ENCODE assay signal across 12 mouse cellular contexts in genomic region chr4:86671803-86672202, GRCm38 (mm10). TPM values are rescaled to one million over a fixed set of nuclear protein-coding genes. Genes with fewer than 3 reads are reported as not detected.
DNase-seq lines count a peak whose midpoint lies in the region; ATAC-seq and TF ChIP-seq lines count a peak whose summit lies in the region.
"Had no signal": no experiment of that assay in that cellular context is flagged by ENCODE, and none has a peak within 500 bp of the region (broad histone marks: within the 10 kb centered on the region; RNA-seq: fewer than 3 reads in every experiment).

No protein-coding gene starts in this region.

- H3K79me2 ChIP-seq in C2C12 (ENCODE audit: control insufficient read depth, insufficient read depth) = peaks cover 30% of the 10 kb centered on the region

- peaks cover 36% of the 10 kb centered on the region for H3K4me1 ChIP-seq in hindbrain, embryonic 10.5 days (replicated peaks)
- H3K4me1 ChIP-seq in hindbrain, embryonic 13.5 days (replicated peaks) = peaks cover 15% of the 10 kb centered on the region
- H3K4me1 ChIP-seq in liver, embryonic 15.5 days (replicated peaks) = peaks cover 80% of the 10 kb centered on the region
- peaks cover 8% of the 10 kb centered on the region for H3K4me1 ChIP-seq in cerebellum, adult 2 months (ENCODE audit: control insufficient read depth, insufficient read depth, low read length)

- H3K27ac ChIP-seq in hindbrain, embryonic 10.5 days = 0 out of 2 replicates have a peak overlapping the region, but pooled peaks have one; percentile 23
- no peak overlapping the region for H3K27ac ChIP-seq in hindbrain, embryonic 13.5 days
- H3K27ac ChIP-seq in liver, embryonic 15.5 days (replicated peaks) = peak overlapping the region; percentile 95
- no peak overlapping the region for H3K27ac ChIP-seq in cerebellum, adult 2 months (ENCODE audit: insufficient read depth, low read length)
- H3K27ac ChIP-seq: midbrain, embryonic 12.5 days; neural tube, embryonic 15.5 days had no signal

- WGBS in hindbrain, embryonic 10.5 days = 50% methylated on average over 3 of the region's 3 CpGs
- WGBS in hindbrain, embryonic 13.5 days = 52% methylated on average over 3 of the region's 3 CpGs
- WGBS in liver, embryonic 15.5 days (ENCODE audit: insufficient replicate concordance) = 45% methylated on average over 3 of the region's 3 CpGs
- 88% methylated on average over 3 of the region's 3 CpGs for WGBS in cerebellum, adult 2 months

- DNase-seq in hindbrain, embryonic 10.5 days (ENCODE audit: low spot score) = no peak
- peak; percentile 24 for DNase-seq in MN1 (ENCODE audit: low spot score)
- no peak for DNase-seq in cerebellum, adult 11 months
- DNase-seq in cerebellum, adult 2 months = no peak
- DNase-seq in urinary bladder, postnatal 25 days (ENCODE audit: low spot score) = no peak
- DNase-seq: cerebellum, postnatal 25 days; thymus, postnatal 25 days had no signal

- H3K9ac ChIP-seq in hindbrain, embryonic 13.5 days = no peak overlapping the region
- no peak overlapping the region for H3K9ac ChIP-seq in liver, embryonic 15.5 days
- H3K9ac ChIP-seq: midbrain, embryonic 12.5 days; neural tube, embryonic 15.5 days had no signal

- no peak overlapping the region for H3ac ChIP-seq in C2C12 (ENCODE audit: control insufficient read depth, insufficient read length, low read depth)

- H3K9me3 ChIP-seq in hindbrain, embryonic 10.5 days = no peaks in the 10 kb centered on the region
- H3K9me3 ChIP-seq in hindbrain, embryonic 13.5 days = no peaks in the 10 kb centered on the region
- no peaks in the 10 kb centered on the region for H3K9me3 ChIP-seq in liver, embryonic 15.5 days (replicated peaks)
- H3K9me3 ChIP-seq: midbrain, embryonic 12.5 days; neural tube, embryonic 15.5 days had no signal

- H3K4me3 ChIP-seq in hindbrain, embryonic 10.5 days = no peak overlapping the region
- no peak overlapping the region for H3K4me3 ChIP-seq in hindbrain, embryonic 13.5 days
- H3K4me3 ChIP-seq in C2C12 (ENCODE audit: insufficient read depth, poor library complexity, severe bottlenecking) = no peak overlapping the region
- H3K4me3 ChIP-seq in liver, embryonic 15.5 days (replicated peaks) = no peak overlapping the region
- H3K4me3 ChIP-seq in cerebellum, adult 2 months (replicated peaks; ENCODE audit: insufficient read depth, low read depth, low read length) = no peak overlapping the region
- H3K4me3 ChIP-seq: midbrain, embryonic 12.5 days; neural tube, embryonic 15.5 days had no signal

- H3K27me3 ChIP-seq in hindbrain, embryonic 10.5 days (ENCODE audit: insufficient read depth, poor library complexity, severe bottlenecking) = no peaks in the 10 kb centered on the region
- no peaks in the 10 kb centered on the region for H3K27me3 ChIP-seq in hindbrain, embryonic 13.5 days
- H3K27me3 ChIP-seq in C2C12 (ENCODE audit: control insufficient read depth, insufficient read depth, insufficient read length) = no peaks in the 10 kb centered on the region
- H3K27me3 ChIP-seq in liver, embryonic 15.5 days = no peaks in the 10 kb centered on the region
- no peaks in the 10 kb centered on the region for H3K27me3 ChIP-seq in cerebellum, adult 2 months (ENCODE audit: control insufficient read depth, insufficient read depth, low read length)
- H3K27me3 ChIP-seq: midbrain, embryonic 12.5 days; neural tube, embryonic 15.5 days had no signal

- TF ChIP-seq POLR2A in cerebellum, adult 2 months (IDR thresholded peaks at IDR 0.05; ENCODE audit: borderline replicate concordance, insufficient read depth, low read length) = no peak

- H3K79me3 ChIP-seq in C2C12 (ENCODE audit: low read depth) = peaks cover 23% of the 10 kb centered on the region

- TF ChIP-seq CTCF in C2C12 (IDR thresholded peaks at IDR 0.05; ENCODE audit: control insufficient read depth, insufficient read depth, insufficient read length) = no peak
- no peak for TF ChIP-seq CTCF in cerebellum, adult 2 months (IDR thresholded peaks at IDR 0.05; ENCODE audit: borderline replicate concordance, insufficient read depth, low read depth, low read length)

- no peak for ATAC-seq in hindbrain, embryonic 13.5 days (ENCODE audit: low FRiP score)
- ATAC-seq in liver, embryonic 15.5 days (ENCODE audit: insufficient read depth) = no peak

- H3K4me2 ChIP-seq in hindbrain, embryonic 13.5 days = no peak overlapping the region
- H3K4me2 ChIP-seq in liver, embryonic 15.5 days = peak overlapping the region; percentile 80
- H3K4me2 ChIP-seq: midbrain, embryonic 12.5 days; neural tube, embryonic 15.5 days had no signal

- H3K36me3 ChIP-seq in hindbrain, embryonic 10.5 days = peaks cover 13% of the 10 kb centered on the region
- peaks cover 4% of the 10 kb centered on the region; the same call in 1 of the 2 replicates for H3K36me3 ChIP-seq in hindbrain, embryonic 13.5 days
- peaks cover 16% of the 10 kb centered on the region for H3K36me3 ChIP-seq in C2C12 (ENCODE audit: control insufficient read depth, insufficient read depth)
- peaks cover 14% of the 10 kb centered on the region for H3K36me3 ChIP-seq in liver, embryonic 15.5 days (replicated peaks)
- H3K36me3 ChIP-seq: neural tube, embryonic 15.5 days had no signal

TF ChIP-seq in C2C12, 6 proteins besides CTCF, POLR2A, EP300 and RAD21:
- TF ChIP-seq FOSL1 (IDR thresholded peaks at IDR 0.05; ENCODE audit: insufficient read depth, low read length, poor library complexity, severe bottlenecking) = peak; percentile 46
- no peak for TF ChIP-seq MYOG (IDR thresholded peaks at IDR 0.05; ENCODE audit: control insufficient read depth, extremely low read depth, insufficient read length)
- TF ChIP-seq MYOD1 (IDR thresholded peaks at IDR 0.05; ENCODE audit: control insufficient read depth, insufficient read length, low read depth) = no peak
- no peak for TF ChIP-seq MAX (IDR thresholded peaks at IDR 0.05)
- no peak for TF ChIP-seq USF1 (IDR thresholded peaks at IDR 0.05; ENCODE audit: low read depth)
- no peak for TF ChIP-seq CEBPB (IDR thresholded peaks at IDR 0.05; ENCODE audit: low read depth)

RNA-seq across cellular contexts. Expression of gene Plin2, which starts 1.9 kb away (rescaled TPM):
- 84.7 and 88.9 TPM in 2 replicates for polyA plus RNA-seq in hindbrain, embryonic 10.5 days (2016; fragmentation: Nextera tagmentation; extraction: Ambion mirVana)
- 53.4 and 55.0 TPM in 2 replicates for polyA plus RNA-seq in hindbrain, embryonic 13.5 days (2015; fragmentation: Nextera tagmentation; extraction: Ambion mirVana)
- polyA plus RNA-seq in C2C12 (2012; fragmentation: generic; extraction: Trizol) = 537 TPM
- 154 and 163 TPM in 2 replicates for polyA plus RNA-seq in liver, embryonic 15.5 days (2015; fragmentation: Nextera tagmentation; extraction: Ambion mirVana)
- polyA plus RNA-seq in cerebellum, adult 2 months (2012; rRNA removed) = 25.5 and 26.7 TPM in 2 replicates

RNA-seq across cellular contexts. Expression of gene Haus6, which starts 59.9 kb away (rescaled TPM):
- polyA plus RNA-seq in hindbrain, embryonic 10.5 days (2016; fragmentation: Nextera tagmentation; extraction: Ambion mirVana) = 21.0 and 27.9 TPM in 2 replicates
- polyA plus RNA-seq in hindbrain, embryonic 13.5 days (2015; fragmentation: Nextera tagmentation; extraction: Ambion mirVana) = 7.4 and 9.9 TPM in 2 replicates
- polyA plus RNA-seq in C2C12 (2012; fragmentation: generic; extraction: Trizol) = 7.6 TPM
- 10.9 and 11.4 TPM in 2 replicates for polyA plus RNA-seq in liver, embryonic 15.5 days (2015; fragmentation: Nextera tagmentation; extraction: Ambion mirVana)
- polyA plus RNA-seq in cerebellum, adult 2 months (2012; rRNA removed) = 4.4 and 4.8 TPM in 2 replicates

Comparison
In these comparisons a context has a peak if more than half of its experiments do, and no peak if none do; other contexts are left out.
1. H3K27ac ChIP-seq: peak in hindbrain, embryonic 10.5 days (single experiment) and liver, embryonic 15.5 days (single experiment); none in hindbrain, embryonic 13.5 days (single experiment) and cerebellum, adult 2 months (single experiment).